Comparison of ENCODE assay signal across 22 mouse cellular contexts in the genomic region with DNA sequence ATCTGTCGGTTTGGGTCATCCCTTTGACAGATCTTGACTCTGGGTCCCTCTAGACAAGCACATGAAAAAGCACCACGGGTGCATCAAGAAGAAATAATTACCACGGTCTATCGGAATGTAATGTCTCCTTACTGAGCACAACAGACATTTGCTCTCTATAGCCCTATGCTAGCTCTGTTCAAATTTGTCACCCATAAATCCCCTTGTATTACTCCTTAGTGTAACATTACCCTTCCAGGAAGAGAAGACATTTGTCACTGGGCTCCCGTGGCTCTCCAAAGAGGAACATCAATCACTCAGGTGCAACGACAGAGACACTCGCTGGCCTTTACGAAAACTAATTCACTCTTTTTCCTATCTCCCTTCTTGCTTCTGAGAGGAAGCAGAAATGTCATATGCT.
"Had no signal": no experiment of that assay in that cellular context is flagged by ENCODE, and none has a peak within 500 bp of the region (broad histone marks: within the 10 kb centered on the region; RNA-seq: fewer than 3 reads in every experiment).

No protein-coding gene starts in this region.

- H3K4me3 ChIP-seq: heart, embryonic 10.5 days; heart, embryonic 12.5 days; hindbrain, embryonic 13.5 days; hindbrain, embryonic 15.5 days; limb, embryonic 10.5 days; limb, embryonic 12.5 days had no signal

- H3K4me1 ChIP-seq: heart, embryonic 10.5 days; hindbrain, embryonic 13.5 days; hindbrain, embryonic 15.5 days; limb, embryonic 10.5 days; limb, embryonic 12.5 days had no signal

- H3K36me3 ChIP-seq: heart, embryonic 10.5 days; heart, embryonic 12.5 days; hindbrain, embryonic 13.5 days; hindbrain, embryonic 15.5 days; limb, embryonic 10.5 days; limb, embryonic 12.5 days had no signal

- H3K4me2 ChIP-seq: heart, embryonic 12.5 days; hindbrain, embryonic 13.5 days; hindbrain, embryonic 15.5 days; limb, embryonic 12.5 days; liver, embryonic 11.5 days had no signal

- ATAC-seq: forebrain, postnatal 0 days; hindbrain, postnatal 0 days; intestine, embryonic 16.5 days had no signal

- H3K9ac ChIP-seq: forebrain, postnatal 0 days; heart, embryonic 12.5 days; hindbrain, embryonic 13.5 days; hindbrain, embryonic 15.5 days; limb, embryonic 12.5 days had no signal

- H3K9me3 ChIP-seq: heart, embryonic 10.5 days; heart, embryonic 12.5 days; hindbrain, embryonic 13.5 days; hindbrain, embryonic 15.5 days; limb, embryonic 10.5 days; limb, embryonic 12.5 days had no signal

- DNase-seq: forebrain, postnatal 0 days; gastrocnemius, postnatal 14 days; gastrocnemius, postnatal 36 days; heart, adult 18-20 months; heart, postnatal 10 days; heart, postnatal 36 days; kidney, adult 11 months; kidney, adult 8-10 months; kidney, postnatal 14 days; kidney, postnatal 36 days; layer of hippocampus, adult 9-11 months; layer of hippocampus, postnatal 36 days; liver had no signal

- H3K27me3 ChIP-seq: heart, embryonic 12.5 days; hindbrain, embryonic 13.5 days; hindbrain, embryonic 15.5 days; limb, embryonic 12.5 days had no signal

- H3K27ac ChIP-seq: heart, embryonic 10.5 days; hindbrain, embryonic 13.5 days; hindbrain, embryonic 15.5 days; hindbrain, postnatal 0 days; limb, embryonic 10.5 days; limb, embryonic 12.5 days had no signal
